Mouse (Mus musculus) E14TG2a.4 (cell line): ENCODE results near the gene Tbx21.

ENCODE experiments used
- CTCF ChIP-seq: conservative IDR thresholded peaks from 2 replicates; pipeline ENCODE4 v1.5.1; 2014; ENCODE audit warnings: low read length
- NANOG ChIP-seq: IDR thresholded peaks from 2 replicates; pipeline ENCODE4 v1.6.1; 2014; ENCODE audit warnings: borderline replicate concordance, low read length, mixed read lengths
- POU5F1 ChIP-seq: IDR thresholded peaks from 2 replicates; pipeline ENCODE4 v1.6.1; 2014; ENCODE audit warnings: low read length, borderline replicate concordance

- TF ChIP-seq CTCF (no peak), NANOG (no peak), POU5F1 (no peak)
These were observed 62.9 kb downstream of the Tbx21 start for GRCm38 (mm10) chr11:97052219-97052646.
